Comparison of ENCODE assay signal across 28 mouse cellular contexts in genomic region chr14:24092391-24092790, GRCm38 (mm10).
DNase-seq lines count a peak whose midpoint lies in the region; ATAC-seq and TF ChIP-seq lines count a peak whose summit lies in the region.
"Had no signal": no experiment of that assay in that cellular context is flagged by ENCODE, and none has a peak within 500 bp of the region (broad histone marks: within the 10 kb centered on the region; RNA-seq: fewer than 3 reads in every experiment).

No protein-coding gene starts in this region.

- TF ChIP-seq POLR2A in testis, adult 2 months (IDR thresholded peaks at IDR 0.05; ENCODE audit: control insufficient read depth, low read depth, low read length): no peak

- H3K27ac ChIP-seq in forebrain, postnatal 0 days (ENCODE audit: low read depth, low read length): no peak overlapping the region
- no peak overlapping the region for H3K27ac ChIP-seq in forebrain, embryonic 11.5 days (ENCODE audit: low read depth, low read length)
- peak overlapping the region; percentile 75 for H3K27ac ChIP-seq in testis, adult 2 months (ENCODE audit: control insufficient read depth, insufficient read depth, low read depth, low read length)
- H3K27ac ChIP-seq: hindbrain, embryonic 13.5 days; liver, embryonic 14.5 days; macrophage; midbrain, embryonic 13.5 days had no signal

- WGBS in forebrain, postnatal 0 days: 61% methylated on average over 3 of the region's 3 CpGs
- 90% methylated on average over 3 of the region's 3 CpGs for WGBS in forebrain, embryonic 11.5 days

- H3K36me3 ChIP-seq in forebrain, postnatal 0 days (ENCODE audit: insufficient read depth): no peaks in the 10 kb centered on the region
- no peaks in the 10 kb centered on the region for H3K36me3 ChIP-seq in forebrain, embryonic 11.5 days (ENCODE audit: control insufficient read depth, insufficient read depth, low read length)
- H3K36me3 ChIP-seq in testis, adult 2 months (ENCODE audit: control insufficient read depth, insufficient read depth, low read length): no peaks in the 10 kb centered on the region
- H3K36me3 ChIP-seq: heart, embryonic 12.5 days; hindbrain, embryonic 13.5 days; midbrain, embryonic 13.5 days had no signal

- H3K4me3 ChIP-seq in forebrain, postnatal 0 days (ENCODE audit: low read depth, low read length): no peak overlapping the region
- no peak overlapping the region for H3K4me3 ChIP-seq in forebrain, embryonic 11.5 days (ENCODE audit: low read depth, low read length)
- H3K4me3 ChIP-seq in testis, adult 2 months (ENCODE audit: control insufficient read depth, low read depth, low read length): no peak overlapping the region
- H3K4me3 ChIP-seq: heart, embryonic 12.5 days; hindbrain, embryonic 13.5 days; midbrain, embryonic 13.5 days had no signal

- DNase-seq in forebrain, postnatal 0 days: peak; percentile 57
- DNase-seq in forebrain, embryonic 11.5 days (ENCODE audit: low spot score): no peak
- DNase-seq in testis, postnatal 10 days (ENCODE audit: low spot score): no peak
- DNase-seq in layer of hippocampus, adult 9-10 months (ENCODE audit: low spot score): peak; percentile 41
- no peak for DNase-seq in ovary, adult 18-20 months (ENCODE audit: low spot score)
- DNase-seq in right cerebral cortex, postnatal 10 days (ENCODE audit: low spot score in 2 of 2): no peak
- DNase-seq: adrenal gland, postnatal 14 days; cerebellum, adult 2 months; cerebellum, postnatal 36 days; gastrocnemius, postnatal 25 days; heart, adult 18-20 months; heart, postnatal 4 days; kidney, adult 9 months; kidney, postnatal 14 days; liver; lung, adult 2 months; lung, postnatal 10 days; spleen, adult 18-20 months; thymus, adult 2 months; thymus, postnatal 36 days had no signal

- TF ChIP-seq CTCF in forebrain, postnatal 0 days (IDR thresholded peaks at IDR 0.05; ENCODE audit: low read depth): no peak
- TF ChIP-seq CTCF in testis, adult 2 months (IDR thresholded peaks at IDR 0.05; ENCODE audit: control insufficient read depth, insufficient read depth, insufficient replicate concordance, low read depth, low read length): no peak

- H3K27me3 ChIP-seq in forebrain, postnatal 0 days (ENCODE audit: insufficient read depth, low read length): no peaks in the 10 kb centered on the region
- H3K27me3 ChIP-seq in forebrain, embryonic 11.5 days (ENCODE audit: control insufficient read depth, insufficient read depth, low read length): no peaks in the 10 kb centered on the region
- H3K27me3 ChIP-seq in testis, adult 2 months (ENCODE audit: control insufficient read depth, insufficient read depth, low read length): no peaks in the 10 kb centered on the region
- H3K27me3 ChIP-seq: heart, embryonic 12.5 days; hindbrain, embryonic 13.5 days; midbrain, embryonic 13.5 days had no signal

- no peak overlapping the region for H3K9ac ChIP-seq in forebrain, postnatal 0 days
- H3K9ac ChIP-seq in forebrain, embryonic 11.5 days (ENCODE audit: low read length): no peak overlapping the region
- H3K9ac ChIP-seq: heart, embryonic 12.5 days; hindbrain, embryonic 13.5 days; liver, embryonic 14.5 days; midbrain, embryonic 13.5 days had no signal

- ATAC-seq in forebrain, postnatal 0 days: peak; percentile 16; the same call in 1 of the 2 replicates
- no peak for ATAC-seq in forebrain, embryonic 11.5 days (replicated peaks; ENCODE audit: low FRiP score)
- ATAC-seq: CD4-positive, CD25-positive, alpha-beta regulatory T cell, adult 4 months; intestine, postnatal 0 days; midbrain, embryonic 13.5 days had no signal

- H3K4me1 ChIP-seq in forebrain, postnatal 0 days (ENCODE audit: insufficient read depth): no peaks in the 10 kb centered on the region
- H3K4me1 ChIP-seq in forebrain, embryonic 11.5 days (replicated peaks; ENCODE audit: control insufficient read depth, insufficient read depth, low read length): no peaks in the 10 kb centered on the region
- no peaks in the 10 kb centered on the region for H3K4me1 ChIP-seq in testis, adult 2 months (ENCODE audit: control insufficient read depth, insufficient read depth, low read length)
- H3K4me1 ChIP-seq: hindbrain, embryonic 13.5 days; midbrain, embryonic 13.5 days had no signal

- H3K4me2 ChIP-seq in forebrain, postnatal 0 days (ENCODE audit: low read depth): no peak overlapping the region
- no peak overlapping the region for H3K4me2 ChIP-seq in forebrain, embryonic 11.5 days (ENCODE audit: low read depth, low read length, severe bottlenecking)
- H3K4me2 ChIP-seq: heart, embryonic 12.5 days; hindbrain, embryonic 13.5 days; midbrain, embryonic 13.5 days had no signal

- H3K9me3 ChIP-seq in forebrain, postnatal 0 days (ENCODE audit: low read length): no peaks in the 10 kb centered on the region
- no peaks in the 10 kb centered on the region for H3K9me3 ChIP-seq in forebrain, embryonic 11.5 days (ENCODE audit: control insufficient read depth, low read length)
- H3K9me3 ChIP-seq: heart, embryonic 12.5 days; hindbrain, embryonic 13.5 days; midbrain, embryonic 13.5 days had no signal

Comparison
In these comparisons a context has a peak if more than half of its experiments do, and no peak if none do; other contexts are left out.
1. DNase-seq: peak in forebrain, postnatal 0 days (single experiment) and layer of hippocampus, adult 9-10 months (single experiment); none in forebrain, embryonic 11.5 days (single experiment), testis, postnatal 10 days (single experiment), ovary, adult 18-20 months (single experiment) and right cerebral cortex, postnatal 10 days (0 of 2).